Mouse (Mus musculus) brain, embryonic 14.5 days (tissue): ENCODE data around the gene Cux1.

Source experiments
- CTCF ChIP-seq: fragments of 200-500 bp; IDR thresholded peaks from 2 replicates; pipeline ENCODE4 v1.5.1; 2012; ENCODE audit warnings: inconsistent platforms, mild to moderate bottlenecking, moderate library complexity, borderline replicate concordance; ENCODE audit not compliant: insufficient read depth, insufficient read length; ENCODE audit errors: extremely low read depth
- POLR2A ChIP-seq: fragments of 200-500 bp; IDR thresholded peaks from 2 replicates; pipeline ENCODE4 v1.6.1; 2012; ENCODE audit warnings: mild to moderate bottlenecking, inconsistent platforms, borderline replicate concordance; ENCODE audit not compliant: poor library complexity, insufficient read depth, insufficient read length, severe bottlenecking; ENCODE audit errors: extremely low read depth

GRCm38 (mm10) chr5:136540952-136541351, 26.3 kb downstream of the Cux1 start:
- TF ChIP-seq CTCF, result no peak
- no peak for TF ChIP-seq POLR2A
